Mouse (Mus musculus): ENCODE data around the gene 4930404H24Rik. TPM values are rescaled to one million over a fixed set of nuclear protein-coding genes. Genes with fewer than 3 reads are reported as not detected.

Gene 4930404H24Rik
- polyA plus RNA-seq, 1 experiment from 2014 or later = not detected

GRCm38 (mm10) chr2:153453961-153454759 lies 38.4 kb upstream of the 4930404H24Rik start:
- Histone ChIP-seq H3K27ac (ENCODE audit: low read depth, low read length) (no peak overlapping the region), H3K4me2 (no peak overlapping the region)

GRCm38 (mm10) chr2:153454841-153455506 lies 37.6 kb upstream of the 4930404H24Rik start:
- Histone ChIP-seq H3K36me3 (ENCODE audit: control insufficient read depth, insufficient read depth, low read length) (no peaks in the 10 kb centered on the region), H3K9me3 (ENCODE audit: control insufficient read depth, low read length) (no peaks in the 10 kb centered on the region), H3K4me1 (ENCODE audit: control insufficient read depth, insufficient read depth, low read length) (peaks cover 6% of the 10 kb centered on the region; the same call in 1 of the 2 replicates), H3K4me3 (ENCODE audit: low read depth, low read length) (no peak overlapping the region), H3K9ac (ENCODE audit: low read length) (no peak overlapping the region), H3K27ac (ENCODE audit: low read depth, low read length) (no peak overlapping the region), H3K4me2 (no peak overlapping the region), H3K27me3 (ENCODE audit: control insufficient read depth, insufficient read depth, low read length) (no peaks in the 10 kb centered on the region)
- ATAC-seq (ENCODE audit: low FRiP score) (no peak), DNase-seq (ENCODE audit: low spot score, missing footprints) (no peak)
- WGBS = 64% methylated on average over 9 of the region's 9 CpGs

More at GRCm38 (mm10) chr2:153453961-153454759, 38.4 kb upstream of the 4930404H24Rik start:
- DNase-seq (ENCODE audit: low spot score, missing footprints) (no peak), ATAC-seq (ENCODE audit: low FRiP score) (no peak)
- Histone ChIP-seq H3K4me3 (ENCODE audit: low read depth, low read length) (no peak overlapping the region), H3K27me3 (ENCODE audit: control insufficient read depth, insufficient read depth, low read length) (no peaks in the 10 kb centered on the region), H3K36me3 (ENCODE audit: control insufficient read depth, insufficient read depth, low read length) (no peaks in the 10 kb centered on the region), H3K4me1 (ENCODE audit: control insufficient read depth, insufficient read depth, low read length) (peaks cover 6% of the 10 kb centered on the region; the same call in 1 of the 2 replicates), H3K9ac (ENCODE audit: low read length) (no peak overlapping the region), H3K9me3 (ENCODE audit: control insufficient read depth, low read length) (no peaks in the 10 kb centered on the region)
- 79% methylated on average over 12 of the region's 12 CpGs for WGBS

GRCm38 (mm10) chr2:153457467-153457866 lies 35.1 kb upstream of the 4930404H24Rik start:
- WGBS = 33% methylated on average over 4 of the region's 4 CpGs
- Histone ChIP-seq H3K27ac (ENCODE audit: low read depth, low read length) (peak overlapping the region; percentile 58), H3K9ac (ENCODE audit: low read length) (0 out of 2 replicates have a peak overlapping the region, but pooled peaks have one; percentile 29), H3K4me3 (ENCODE audit: low read depth, low read length) (no peak overlapping the region), H3K27me3 (ENCODE audit: control insufficient read depth, insufficient read depth, low read length) (no peaks in the 10 kb centered on the region), H3K36me3 (ENCODE audit: control insufficient read depth, insufficient read depth, low read length) (no peaks in the 10 kb centered on the region), H3K9me3 (ENCODE audit: control insufficient read depth, low read length) (no peaks in the 10 kb centered on the region), H3K4me2 (no peak overlapping the region), H3K4me1 (ENCODE audit: control insufficient read depth, insufficient read depth, low read length) (peaks cover 6% of the 10 kb centered on the region; the same call in 1 of the 2 replicates)
- no peak for ATAC-seq (ENCODE audit: low FRiP score)
- no peak for DNase-seq (ENCODE audit: low spot score, missing footprints)

- H3K4me1 ChIP-seq (ENCODE audit: control insufficient read depth, insufficient read depth, low read length) = peaks cover 6% of the 10 kb centered on the region; the same call in 1 of the 2 replicates
- no peaks in the 10 kb centered on the region for H3K27me3 ChIP-seq (ENCODE audit: control insufficient read depth, insufficient read depth, low read length)
- no peak overlapping the region for H3K4me2 ChIP-seq
- no peak overlapping the region for H3K9ac ChIP-seq (ENCODE audit: low read length)
- WGBS = 35% methylated on average over 3 of the region's 3 CpGs
- no peak overlapping the region for H3K4me3 ChIP-seq (ENCODE audit: low read depth, low read length)
- ATAC-seq (ENCODE audit: low FRiP score) (no peak), DNase-seq (ENCODE audit: low spot score, missing footprints) (no peak)
- H3K27ac ChIP-seq (ENCODE audit: low read depth, low read length) = peak overlapping the region; percentile 58
- H3K9me3 ChIP-seq (ENCODE audit: control insufficient read depth, low read length) = no peaks in the 10 kb centered on the region
- no peaks in the 10 kb centered on the region for H3K36me3 ChIP-seq (ENCODE audit: control insufficient read depth, insufficient read depth, low read length)
Measured at GRCm38 (mm10) chr2:153458022-153458441, 34.6 kb upstream of the 4930404H24Rik start.

GRCm38 (mm10) chr2:153463257-153463656 lies 29.3 kb upstream of the 4930404H24Rik start:
- H3K27ac ChIP-seq (ENCODE audit: low read depth, low read length) = no peak overlapping the region
- no peaks in the 10 kb centered on the region for H3K4me1 ChIP-seq (ENCODE audit: control insufficient read depth, insufficient read depth, low read length)
- no peaks in the 10 kb centered on the region for H3K36me3 ChIP-seq (ENCODE audit: control insufficient read depth, insufficient read depth, low read length)
- H3K9ac ChIP-seq (ENCODE audit: low read length) = no peak overlapping the region
- H3K27me3 ChIP-seq (ENCODE audit: control insufficient read depth, insufficient read depth, low read length) = no peaks in the 10 kb centered on the region
- H3K9me3 ChIP-seq (ENCODE audit: control insufficient read depth, low read length) = no peaks in the 10 kb centered on the region
- 84% methylated on average over 3 of the region's 3 CpGs for WGBS
- DNase-seq (ENCODE audit: low spot score, missing footprints) (no peak), ATAC-seq (ENCODE audit: low FRiP score) (no peak)
- no peak overlapping the region for H3K4me3 ChIP-seq (ENCODE audit: low read depth, low read length)
- H3K4me2 ChIP-seq = no peak overlapping the region

- no peak overlapping the region for H3K4me3 ChIP-seq (ENCODE audit: low read depth, low read length)
- no peaks in the 10 kb centered on the region for H3K9me3 ChIP-seq (ENCODE audit: control insufficient read depth, low read length)
- no peak overlapping the region for H3K27ac ChIP-seq (ENCODE audit: low read depth, low read length)
- H3K36me3 ChIP-seq (ENCODE audit: control insufficient read depth, insufficient read depth, low read length) = no peaks in the 10 kb centered on the region
- no peak overlapping the region for H3K4me2 ChIP-seq
- WGBS = 78% methylated on average over 1 of the region's 1 CpGs
- H3K27me3 ChIP-seq (ENCODE audit: control insufficient read depth, insufficient read depth, low read length) = no peaks in the 10 kb centered on the region
- no peak for DNase-seq (ENCODE audit: low spot score, missing footprints)
- H3K4me1 ChIP-seq (ENCODE audit: control insufficient read depth, insufficient read depth, low read length) = peaks cover 7% of the 10 kb centered on the region; the same call in 1 of the 2 replicates
- H3K9ac ChIP-seq (ENCODE audit: low read length) = no peak overlapping the region
- no peak for ATAC-seq (ENCODE audit: low FRiP score)
Measured at GRCm38 (mm10) chr2:153467372-153467771, 25.2 kb upstream of the 4930404H24Rik start.

- Histone ChIP-seq H3K9me3 (ENCODE audit: control insufficient read depth, low read length) (no peaks in the 10 kb centered on the region), H3K36me3 (ENCODE audit: control insufficient read depth, insufficient read depth, low read length) (no peaks in the 10 kb centered on the region), H3K27ac (ENCODE audit: low read depth, low read length) (no peak overlapping the region), H3K4me3 (ENCODE audit: low read depth, low read length) (no peak overlapping the region), H3K4me1 (ENCODE audit: control insufficient read depth, insufficient read depth, low read length) (peaks cover 7% of the 10 kb centered on the region; the same call in 1 of the 2 replicates), H3K27me3 (ENCODE audit: control insufficient read depth, insufficient read depth, low read length) (no peaks in the 10 kb centered on the region), H3K4me2 (no peak overlapping the region), H3K9ac (ENCODE audit: low read length) (no peak overlapping the region)
- 55% methylated on average over 2 of the region's 2 CpGs for whole genome bisulfite sequencing
- DNase-seq (ENCODE audit: low spot score, missing footprints) (no peak), ATAC-seq (ENCODE audit: low FRiP score) (no peak)
Measured at GRCm38 (mm10) chr2:153469317-153469716, 23.3 kb upstream of the 4930404H24Rik start.

- 46% methylated on average over 4 of the region's 4 CpGs for WGBS
- DNase-seq (ENCODE audit: low spot score, missing footprints) (no peak), ATAC-seq (ENCODE audit: low FRiP score) (no peak)
- no peaks in the 10 kb centered on the region for H3K36me3 ChIP-seq (ENCODE audit: control insufficient read depth, insufficient read depth, low read length)
- no peak overlapping the region for H3K4me2 ChIP-seq
- H3K4me1 ChIP-seq (ENCODE audit: control insufficient read depth, insufficient read depth, low read length) = peaks cover 7% of the 10 kb centered on the region; the same call in 1 of the 2 replicates
- H3K9me3 ChIP-seq (ENCODE audit: control insufficient read depth, low read length) = no peaks in the 10 kb centered on the region
- H3K9ac ChIP-seq (ENCODE audit: low read length) = no peak overlapping the region
- no peak overlapping the region for H3K27ac ChIP-seq (ENCODE audit: low read depth, low read length)
- no peaks in the 10 kb centered on the region for H3K27me3 ChIP-seq (ENCODE audit: control insufficient read depth, insufficient read depth, low read length)
- no peak overlapping the region for H3K4me3 ChIP-seq (ENCODE audit: low read depth, low read length)
Measured at GRCm38 (mm10) chr2:153469764-153470163, 22.8 kb upstream of the 4930404H24Rik start.

- no peak for ATAC-seq (ENCODE audit: low FRiP score)
- no peaks in the 10 kb centered on the region for H3K9me3 ChIP-seq (ENCODE audit: control insufficient read depth, low read length)
- 58% methylated on average over 3 of the region's 3 CpGs for WGBS
- no peak overlapping the region for H3K4me2 ChIP-seq
- DNase-seq (ENCODE audit: low spot score, missing footprints) = no peak
- H3K27ac ChIP-seq (ENCODE audit: low read depth, low read length) = no peak overlapping the region
- no peaks in the 10 kb centered on the region for H3K36me3 ChIP-seq (ENCODE audit: control insufficient read depth, insufficient read depth, low read length)
- peaks cover 9% of the 10 kb centered on the region for H3K4me1 ChIP-seq (ENCODE audit: control insufficient read depth, insufficient read depth, low read length)
- no peak overlapping the region for H3K9ac ChIP-seq (ENCODE audit: low read length)
- H3K27me3 ChIP-seq (ENCODE audit: control insufficient read depth, insufficient read depth, low read length) = no peaks in the 10 kb centered on the region
- no peak overlapping the region for H3K4me3 ChIP-seq (ENCODE audit: low read depth, low read length)
Measured at GRCm38 (mm10) chr2:153470983-153471382, 21.6 kb upstream of the 4930404H24Rik start.

Data from midbrain, embryonic 11.5 days (tissue).